Mouse (Mus musculus): Measurements from ENCODE around the gene 2010111I01Rik. TPM values are rescaled to one million over a fixed set of nuclear protein-coding genes. Genes with fewer than 3 reads are reported as not detected.

The 2010111I01Rik gene
- polyA plus RNA-seq, 1 experiment from 2014 or later = 31.8 TPM

DNA sequence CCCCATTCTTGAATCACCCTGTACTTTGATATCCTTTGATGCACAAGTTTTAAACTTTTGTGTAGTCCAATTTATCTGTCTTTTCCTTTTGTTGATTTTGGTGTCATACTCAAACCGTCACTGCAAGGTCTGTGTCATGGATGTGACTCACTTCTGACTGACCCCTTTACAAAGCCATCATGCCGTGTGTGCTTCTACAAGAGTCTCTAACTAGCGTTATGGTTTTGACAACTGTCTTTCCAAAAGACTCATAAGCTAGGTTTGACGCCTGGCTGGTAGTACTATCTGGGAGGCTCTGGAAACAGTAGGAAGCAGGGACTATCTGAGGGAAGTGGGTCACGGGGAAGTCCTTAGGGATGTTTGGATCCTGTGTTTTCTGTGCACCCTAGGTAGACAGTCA, 351.7 kb downstream of the 2010111I01Rik start:
- ATAC-seq (ENCODE audit: low FRiP score) (no peak), DNase-seq (ENCODE audit: low spot score, missing footprints) (no peak)
- Histone ChIP-seq H3K9me3 (ENCODE audit: control insufficient read depth, low read length) (no peaks in the 10 kb centered on the region), H3K9ac (ENCODE audit: low read length) (no peak overlapping the region), H3K4me1 (ENCODE audit: control insufficient read depth, insufficient read depth, low read length) (no peaks in the 10 kb centered on the region), H3K4me3 (ENCODE audit: low read depth, low read length) (no peak overlapping the region), H3K27ac (ENCODE audit: low read depth, low read length) (no peak overlapping the region), H3K27me3 (ENCODE audit: control insufficient read depth, insufficient read depth, low read length) (no peaks in the 10 kb centered on the region), H3K4me2 (no peak overlapping the region), H3K36me3 (ENCODE audit: control insufficient read depth, insufficient read depth, low read length) (no peaks in the 10 kb centered on the region)
- WGBS = 93% methylated on average over 5 of the region's 5 CpGs

DNA sequence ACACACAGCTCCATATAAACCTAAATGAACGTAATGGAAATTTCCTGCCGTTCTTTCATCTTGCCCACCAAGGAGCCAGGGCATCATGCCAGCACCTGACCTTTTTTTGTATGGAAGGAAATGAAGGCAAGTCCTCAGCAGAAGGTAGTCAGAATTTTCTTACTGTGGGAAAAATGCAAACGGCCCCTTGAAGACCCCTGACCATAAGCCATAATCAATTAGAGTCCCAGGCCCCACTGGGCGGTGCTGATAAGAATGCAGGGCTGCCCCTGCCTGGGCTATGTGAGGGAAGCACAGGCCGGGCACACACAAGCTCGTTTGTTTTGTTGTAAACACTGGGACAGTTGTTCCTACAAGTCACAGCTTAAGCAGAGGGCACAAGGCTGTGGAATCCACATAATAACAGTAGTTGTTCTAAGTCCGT, 353.0 kb downstream of the 2010111I01Rik start:
- Histone ChIP-seq H3K27me3 (ENCODE audit: control insufficient read depth, insufficient read depth, low read length) (no peaks in the 10 kb centered on the region), H3K9me3 (ENCODE audit: control insufficient read depth, low read length) (no peaks in the 10 kb centered on the region), H3K36me3 (ENCODE audit: control insufficient read depth, insufficient read depth, low read length) (no peaks in the 10 kb centered on the region), H3K4me3 (ENCODE audit: low read depth, low read length) (no peak overlapping the region), H3K4me1 (ENCODE audit: control insufficient read depth, insufficient read depth, low read length) (no peaks in the 10 kb centered on the region), H3K9ac (ENCODE audit: low read length) (no peak overlapping the region), H3K27ac (ENCODE audit: low read depth, low read length) (no peak overlapping the region), H3K4me2 (no peak overlapping the region)
- 81% methylated on average over 7 of the region's 7 CpGs for WGBS
- DNase-seq (ENCODE audit: low spot score, missing footprints) = no peak
- ATAC-seq (ENCODE audit: low FRiP score) = no peak

GRCm38 (mm10) chr13:63319814-63320213, 355.1 kb downstream of the 2010111I01Rik start:
- H3K36me3 ChIP-seq (ENCODE audit: control insufficient read depth, insufficient read depth, low read length) = no peaks in the 10 kb centered on the region
- peak; percentile 31 for DNase-seq (ENCODE audit: low spot score, missing footprints)
- no peak for ATAC-seq (ENCODE audit: low FRiP score)
- H3K27ac ChIP-seq (ENCODE audit: low read depth, low read length) = no peak overlapping the region
- H3K9me3 ChIP-seq (ENCODE audit: control insufficient read depth, low read length) = no peaks in the 10 kb centered on the region
- H3K9ac ChIP-seq (ENCODE audit: low read length) = no peak overlapping the region
- no peaks in the 10 kb centered on the region for H3K4me1 ChIP-seq (ENCODE audit: control insufficient read depth, insufficient read depth, low read length)
- H3K27me3 ChIP-seq (ENCODE audit: control insufficient read depth, insufficient read depth, low read length) = no peaks in the 10 kb centered on the region
- H3K4me3 ChIP-seq (ENCODE audit: low read depth, low read length) = no peak overlapping the region
- H3K4me2 ChIP-seq = no peak overlapping the region
- 98% methylated on average over 7 of the region's 7 CpGs for WGBS

DNA sequence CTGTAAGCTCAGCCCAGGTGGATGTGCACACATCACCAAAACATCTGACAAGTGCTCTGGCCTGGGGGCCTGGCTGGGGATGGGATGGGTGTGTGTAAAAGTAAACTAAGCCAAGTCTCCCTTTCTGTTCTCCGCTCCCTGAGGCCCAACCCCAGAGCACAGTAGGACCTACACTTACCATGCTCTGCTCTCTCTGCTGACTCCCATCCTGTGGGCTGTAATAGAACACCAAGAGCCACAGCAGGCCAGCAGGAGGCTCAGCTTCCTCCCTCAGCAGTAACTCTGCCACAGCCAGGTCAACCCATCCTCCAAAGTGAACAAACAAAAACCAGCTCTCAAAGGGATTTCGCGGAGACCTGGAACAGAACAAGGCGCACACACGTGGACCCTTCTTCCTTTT, 357.0 kb downstream of the 2010111I01Rik start:
- Histone ChIP-seq H3K4me2 (no peak overlapping the region), H3K27me3 (ENCODE audit: control insufficient read depth, insufficient read depth, low read length) (no peaks in the 10 kb centered on the region), H3K4me1 (ENCODE audit: control insufficient read depth, insufficient read depth, low read length) (no peaks in the 10 kb centered on the region), H3K27ac (ENCODE audit: low read depth, low read length) (no peak overlapping the region), H3K36me3 (ENCODE audit: control insufficient read depth, insufficient read depth, low read length) (no peaks in the 10 kb centered on the region), H3K9me3 (ENCODE audit: control insufficient read depth, low read length) (no peaks in the 10 kb centered on the region), H3K9ac (ENCODE audit: low read length) (no peak overlapping the region), H3K4me3 (ENCODE audit: low read depth, low read length) (no peak overlapping the region)
- DNase-seq (ENCODE audit: low spot score, missing footprints) (peak; percentile 44), ATAC-seq (ENCODE audit: low FRiP score) (no peak)
- 54% methylated on average over 5 of the region's 5 CpGs for WGBS

DNA sequence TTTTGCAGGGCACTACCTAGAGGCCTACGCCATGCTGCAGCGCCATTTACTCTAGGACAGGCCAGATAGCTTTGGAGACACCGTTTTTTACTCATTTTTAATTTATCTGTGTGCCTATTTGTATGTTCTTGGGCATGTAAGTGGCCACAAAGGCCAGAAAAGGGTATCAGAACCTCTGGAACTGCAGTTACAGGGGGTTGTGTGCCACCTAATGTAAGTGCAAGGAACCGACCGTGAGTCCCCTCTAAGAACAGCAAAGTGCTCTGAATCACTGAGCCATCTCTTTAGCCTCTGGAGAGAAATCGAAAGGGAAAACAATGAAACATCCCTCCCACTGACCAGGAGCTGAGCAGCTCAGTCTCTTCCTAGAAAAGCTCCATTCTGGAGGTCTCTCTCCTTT, 358.1 kb downstream of the 2010111I01Rik start:
- DNase-seq (ENCODE audit: low spot score, missing footprints) (peak; percentile 77), ATAC-seq (ENCODE audit: low FRiP score) (no peak)
- Histone ChIP-seq H3K9ac (ENCODE audit: low read length) (no peak overlapping the region), H3K4me1 (ENCODE audit: control insufficient read depth, insufficient read depth, low read length) (no peaks in the 10 kb centered on the region), H3K4me2 (no peak overlapping the region), H3K27me3 (ENCODE audit: control insufficient read depth, insufficient read depth, low read length) (no peaks in the 10 kb centered on the region), H3K4me3 (ENCODE audit: low read depth, low read length) (no peak overlapping the region), H3K9me3 (ENCODE audit: control insufficient read depth, low read length) (no peaks in the 10 kb centered on the region), H3K36me3 (ENCODE audit: control insufficient read depth, insufficient read depth, low read length) (no peaks in the 10 kb centered on the region), H3K27ac (ENCODE audit: low read depth, low read length) (no peak overlapping the region)
- WGBS = 72% methylated on average over 6 of the region's 6 CpGs

GRCm38 (mm10) chr13:63323286-63324075, 358.8 kb downstream of the 2010111I01Rik start:
- Histone ChIP-seq H3K27ac (ENCODE audit: low read depth, low read length) (no peak overlapping the region), H3K27me3 (ENCODE audit: control insufficient read depth, insufficient read depth, low read length) (no peaks in the 10 kb centered on the region), H3K9me3 (ENCODE audit: control insufficient read depth, low read length) (no peaks in the 10 kb centered on the region), H3K9ac (ENCODE audit: low read length) (no peak overlapping the region), H3K4me1 (ENCODE audit: control insufficient read depth, insufficient read depth, low read length) (no peaks in the 10 kb centered on the region), H3K36me3 (ENCODE audit: control insufficient read depth, insufficient read depth, low read length) (no peaks in the 10 kb centered on the region), H3K4me3 (ENCODE audit: low read depth, low read length) (no peak overlapping the region), H3K4me2 (no peak overlapping the region)
- DNase-seq (ENCODE audit: low spot score, missing footprints) (peak; percentile 37), ATAC-seq (ENCODE audit: low FRiP score) (no peak)
- 80% methylated on average over 9 of the region's 9 CpGs for WGBS

DNA sequence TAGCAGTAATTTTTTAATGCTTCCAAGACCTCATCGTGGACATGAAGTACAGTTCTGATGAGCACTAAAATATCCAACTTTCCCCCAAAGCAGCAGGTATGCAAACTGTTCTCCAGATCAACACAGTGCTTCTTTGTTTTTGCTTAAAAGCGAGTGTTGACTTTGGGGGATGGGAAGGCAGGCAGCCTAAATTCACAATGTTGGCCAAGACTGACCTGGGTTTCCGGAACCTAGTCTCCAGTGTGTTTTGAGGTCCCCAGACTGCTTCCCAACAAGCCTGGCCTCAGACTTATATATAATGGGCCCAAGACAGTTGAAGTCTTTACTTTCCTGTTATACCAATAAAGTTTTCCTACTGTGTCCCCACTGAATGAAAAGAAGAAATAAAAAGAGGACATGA, 359.6 kb downstream of the 2010111I01Rik start:
- no peaks in the 10 kb centered on the region for H3K36me3 ChIP-seq (ENCODE audit: control insufficient read depth, insufficient read depth, low read length)
- no peak for DNase-seq (ENCODE audit: low spot score, missing footprints)
- 66% methylated on average over 3 of the region's 3 CpGs for WGBS
- no peaks in the 10 kb centered on the region for H3K4me1 ChIP-seq (ENCODE audit: control insufficient read depth, insufficient read depth, low read length)
- H3K4me3 ChIP-seq (ENCODE audit: low read depth, low read length) = no peak overlapping the region
- no peak overlapping the region for H3K27ac ChIP-seq (ENCODE audit: low read depth, low read length)
- no peaks in the 10 kb centered on the region for H3K27me3 ChIP-seq (ENCODE audit: control insufficient read depth, insufficient read depth, low read length)
- no peak overlapping the region for H3K9ac ChIP-seq (ENCODE audit: low read length)
- ATAC-seq (ENCODE audit: low FRiP score) = no peak
- H3K4me2 ChIP-seq = no peak overlapping the region
- no peaks in the 10 kb centered on the region for H3K9me3 ChIP-seq (ENCODE audit: control insufficient read depth, low read length)

GRCm38 (mm10) chr13:63324978-63325848, 360.5 kb downstream of the 2010111I01Rik start:
- Histone ChIP-seq H3K4me3 (ENCODE audit: low read depth, low read length) (no peak overlapping the region), H3K27ac (ENCODE audit: low read depth, low read length) (no peak overlapping the region), H3K4me2 (no peak overlapping the region), H3K36me3 (ENCODE audit: control insufficient read depth, insufficient read depth, low read length) (no peaks in the 10 kb centered on the region), H3K4me1 (ENCODE audit: control insufficient read depth, insufficient read depth, low read length) (no peaks in the 10 kb centered on the region; the same call in 1 of the 2 replicates), H3K27me3 (ENCODE audit: control insufficient read depth, insufficient read depth, low read length) (no peaks in the 10 kb centered on the region), H3K9ac (ENCODE audit: low read length) (no peak overlapping the region), H3K9me3 (ENCODE audit: control insufficient read depth, low read length) (no peaks in the 10 kb centered on the region)
- 78% methylated on average over 10 of the region's 10 CpGs for WGBS
- DNase-seq (ENCODE audit: low spot score, missing footprints) = peak; percentile 78
- no peak for ATAC-seq (ENCODE audit: low FRiP score)

DNA sequence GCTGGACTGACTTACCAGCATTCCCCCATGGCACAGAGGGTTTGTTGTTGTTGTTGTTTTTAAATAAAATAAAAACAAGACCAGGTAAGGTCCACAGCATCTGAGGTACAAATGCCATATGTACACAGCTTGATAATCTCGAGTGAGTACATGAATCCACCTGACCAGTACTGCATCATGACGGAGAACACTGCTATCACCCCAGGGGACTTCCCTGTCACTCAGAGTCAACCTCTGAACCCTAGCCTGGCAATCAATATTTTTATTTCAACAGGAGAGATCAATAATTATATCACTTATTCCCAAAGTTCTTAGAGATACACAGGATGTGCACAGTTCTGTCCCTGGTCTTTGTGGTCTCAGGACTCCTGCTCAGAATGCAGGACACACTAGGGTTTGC, 361.3 kb downstream of the 2010111I01Rik start:
- Histone ChIP-seq H3K27me3 (ENCODE audit: control insufficient read depth, insufficient read depth, low read length) (no peaks in the 10 kb centered on the region), H3K4me2 (no peak overlapping the region), H3K9ac (ENCODE audit: low read length) (no peak overlapping the region), H3K27ac (ENCODE audit: low read depth, low read length) (no peak overlapping the region), H3K9me3 (ENCODE audit: control insufficient read depth, low read length) (no peaks in the 10 kb centered on the region), H3K4me3 (ENCODE audit: low read depth, low read length) (no peak overlapping the region), H3K36me3 (ENCODE audit: control insufficient read depth, insufficient read depth, low read length) (no peaks in the 10 kb centered on the region), H3K4me1 (ENCODE audit: control insufficient read depth, insufficient read depth, low read length) (peaks cover 4% of the 10 kb centered on the region; the same call in 1 of the 2 replicates)
- ATAC-seq (ENCODE audit: low FRiP score) (no peak), DNase-seq (ENCODE audit: low spot score, missing footprints) (peak; percentile 79)
- 70% methylated on average over 2 of the region's 2 CpGs for WGBS
